Mouse (Mus musculus) kidney, postnatal 4 days (tissue): ENCODE measurements around the gene Vmn2r105.

Source experiments
- DNase-seq, 2 experiments: peaks; one replicate each; pipeline ENCODE4 v3.0.0; 2021; ENCODE audit warnings: mixed read lengths in 2 of 2

Gene Vmn2r105

DNA sequence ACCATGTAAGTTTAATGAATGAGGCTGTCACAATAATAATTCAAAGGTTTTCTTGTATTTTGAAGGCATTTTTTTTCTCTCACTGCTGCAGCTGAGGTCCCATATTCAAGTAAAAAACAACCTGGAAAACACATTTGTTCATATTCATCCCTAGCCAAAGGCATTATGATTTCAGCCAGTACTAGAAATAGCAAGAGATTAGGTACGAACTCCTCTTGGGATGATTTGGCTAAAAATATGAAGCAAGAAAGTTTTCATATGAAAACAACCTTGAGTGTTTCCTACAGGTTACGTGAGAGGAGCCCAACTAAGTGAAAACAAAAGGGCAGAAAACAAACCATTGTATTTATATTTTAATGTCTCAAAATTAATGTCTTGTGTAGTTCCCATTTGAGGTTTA lies at the start of gene Vmn2r105:
TSS of gene Vmn2r105 (minus strand) at position 101 of the 400 bp plus-strand sequence.
- DNase-seq: no peak

DNA sequence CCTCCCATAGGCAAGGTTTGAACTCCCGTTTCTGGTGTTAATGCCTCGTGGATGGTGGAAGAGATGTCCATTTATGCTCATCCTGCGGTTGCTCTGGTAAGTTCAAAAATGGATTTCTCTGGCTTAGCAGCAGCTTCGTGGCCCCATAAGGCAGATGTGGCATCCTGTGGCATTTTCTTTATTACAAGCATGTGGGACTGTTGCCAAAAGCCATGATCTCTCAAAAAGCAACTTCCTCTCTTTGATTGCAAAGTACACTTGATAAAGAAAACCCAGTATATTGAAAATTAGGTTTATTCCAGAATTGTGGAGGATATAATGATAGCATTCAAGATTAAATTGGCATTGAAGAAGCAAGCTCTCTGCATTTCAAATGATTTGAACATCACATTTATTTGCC lies 20.7 kb upstream of the Vmn2r105 start:
- no peak for DNase-seq

DNA sequence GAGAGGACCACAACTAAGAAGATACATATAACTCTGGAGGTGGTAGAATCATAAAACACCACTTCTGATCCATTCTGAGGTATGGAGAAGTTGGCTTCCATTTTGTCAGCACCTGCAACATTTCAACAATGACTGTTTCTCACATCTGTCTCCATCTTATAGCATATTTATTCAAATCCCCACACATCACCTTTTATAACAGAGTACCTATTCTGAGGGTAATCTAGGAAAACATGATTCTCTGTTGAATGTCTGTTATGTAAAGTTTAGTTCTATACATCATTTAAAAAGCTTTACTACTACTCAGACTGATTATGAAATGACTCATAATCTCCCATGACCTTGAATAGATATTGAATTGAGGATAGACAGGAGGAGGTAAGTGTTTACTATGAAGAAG lies 51.9 kb downstream of the Vmn2r105 start, which contains the start of gene Fpr-rs6:
TSS of gene Fpr-rs6 (minus strand) at position 101 of the 400 bp plus-strand sequence.
- DNase-seq: no peak
